Mouse (Mus musculus): Measurements from ENCODE around the gene Olfr74.
"Not testable (repeated sequence)": the region's sequence is repeated elsewhere in the genome, so short reads cannot be mapped to it uniquely, and the experiment has no call there.

The Olfr74 gene

DNA sequence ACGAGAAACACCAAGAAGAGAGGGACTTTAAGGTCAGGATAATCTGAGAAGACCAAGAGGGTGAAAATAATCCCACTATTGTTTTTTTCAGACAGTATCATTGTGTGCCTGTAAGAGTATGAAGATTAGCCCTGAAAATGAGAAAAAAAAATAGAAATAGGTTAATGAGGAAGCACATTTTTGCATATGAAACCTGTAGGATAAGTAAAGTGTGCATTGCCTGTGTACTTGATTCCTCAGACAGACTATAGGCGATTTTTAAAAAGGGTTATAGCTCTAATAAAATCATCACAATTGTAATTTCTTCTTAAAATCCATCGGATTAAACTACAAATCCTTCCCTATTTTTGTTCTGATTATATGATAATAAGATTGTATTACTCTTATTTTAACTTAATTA is at the start of gene Olfr74:
Gene Olfr74 (minus strand): TSS at position 101 of the 400 bp plus-strand sequence.
- DNase-seq (ENCODE audit: low read depth): no peak

DNA sequence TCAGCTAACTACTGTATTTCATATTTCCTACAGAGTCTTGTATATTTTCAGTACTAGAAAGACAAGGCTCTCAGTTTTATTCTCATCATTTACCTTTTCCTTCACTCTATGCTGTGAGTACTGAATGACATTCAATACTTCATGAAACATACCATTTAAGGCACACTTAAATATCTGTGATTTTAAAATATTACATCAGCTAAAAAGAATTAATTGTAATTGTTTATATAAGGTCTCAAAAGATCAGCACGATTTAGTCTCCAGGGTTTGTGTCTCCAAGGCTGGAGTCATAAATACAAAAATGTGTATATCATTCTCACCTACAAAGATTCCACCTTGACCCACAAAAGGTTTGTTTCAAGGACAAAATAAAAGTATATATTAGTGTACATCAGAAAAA is 48.0 kb upstream of the Olfr74 start, which contains the start of gene Olfr1161:
Gene Olfr1161 (plus strand): TSS at position 301 of the 400 bp plus-strand sequence.
- not testable (repeated sequence) for DNase-seq (ENCODE audit: low read depth)

DNA sequence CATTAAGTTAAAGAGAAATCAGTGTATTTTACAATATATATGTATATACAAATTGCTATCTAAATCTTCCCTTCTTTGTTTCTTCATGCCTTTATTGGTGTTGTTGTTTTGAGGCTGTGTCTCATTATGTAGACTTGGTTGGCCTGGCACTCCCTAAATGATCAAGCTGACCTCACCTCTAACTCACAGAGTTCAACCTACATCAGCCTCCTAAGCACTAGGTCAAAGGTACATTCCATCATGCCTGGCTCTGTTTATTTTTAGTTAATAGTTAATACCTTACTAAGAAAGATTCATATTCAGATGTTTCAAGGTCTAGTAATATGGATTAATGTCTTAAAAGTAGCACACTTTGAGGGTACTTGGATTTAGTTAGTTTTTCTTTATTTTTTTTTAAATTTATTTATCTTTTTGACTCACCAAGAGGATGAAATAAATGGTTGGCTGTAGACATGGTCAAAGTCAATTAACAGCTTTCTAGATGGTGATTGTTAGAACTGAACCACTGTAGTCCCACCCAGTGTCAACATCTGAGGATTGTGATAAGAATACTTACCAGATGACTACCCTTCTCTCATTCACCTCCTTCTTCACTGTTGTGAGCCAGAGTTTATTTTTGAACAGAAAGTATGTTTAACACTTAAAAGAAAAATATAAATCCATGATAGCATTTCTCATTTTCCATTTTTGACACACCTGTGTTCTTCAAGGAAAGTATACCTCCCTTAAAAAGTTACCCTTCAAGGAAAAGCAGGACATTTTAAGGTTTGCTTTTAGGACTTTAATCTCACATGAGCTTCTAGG is 33.3 kb upstream of the Olfr74 start, which contains the start of gene Olfr1160:
Gene Olfr1160 (minus strand): TSS at position 754 of the 804 bp plus-strand sequence.
- no peak for DNase-seq (ENCODE audit: low read depth)

DNA sequence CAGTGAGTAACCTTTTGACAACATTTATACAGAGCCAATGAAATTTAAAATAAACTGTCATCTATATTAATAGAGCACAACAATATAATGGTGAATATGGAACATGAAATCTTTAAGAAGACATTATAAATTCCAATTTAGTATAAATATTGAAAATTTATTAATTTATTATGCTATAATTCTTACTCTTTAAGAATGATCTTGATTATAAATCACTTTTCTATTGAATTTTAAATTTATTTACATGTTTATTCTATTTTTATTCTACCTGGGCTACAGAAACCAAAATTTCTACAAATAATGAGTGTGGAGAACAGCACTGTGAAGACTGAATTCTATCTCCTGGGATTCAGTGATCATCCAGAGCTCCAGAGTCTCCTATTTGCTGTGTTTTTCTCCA is 15.3 kb upstream of the Olfr74 start, which contains the start of gene Olfr1158:
Gene Olfr1158 (plus strand): TSS at position 301 of the 400 bp plus-strand sequence.
- no peak for DNase-seq (ENCODE audit: low read depth)

DNA sequence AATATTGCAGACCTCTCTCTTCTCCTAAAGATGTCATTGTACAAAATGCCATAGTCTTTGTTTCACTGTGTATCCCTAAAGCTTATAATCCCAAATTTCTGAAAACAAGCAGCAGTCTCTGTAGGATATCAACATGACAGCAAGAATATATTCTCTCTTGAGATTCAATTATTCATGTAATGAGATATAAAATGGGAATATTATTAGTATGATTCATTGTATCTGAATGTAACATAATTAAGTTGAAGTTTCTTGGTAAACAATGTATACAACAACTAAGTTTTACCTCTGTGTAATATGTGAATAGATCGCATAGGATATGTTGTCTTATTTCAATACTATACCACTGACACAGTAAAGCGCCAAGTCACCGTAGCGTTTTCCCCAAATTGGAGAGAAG is 6.3 kb downstream of the Olfr74 start, which contains the start of gene Olfr1157:
Gene Olfr1157 (minus strand): TSS at position 101 of the 400 bp plus-strand sequence.
- no peak for DNase-seq (ENCODE audit: low read depth)

DNA sequence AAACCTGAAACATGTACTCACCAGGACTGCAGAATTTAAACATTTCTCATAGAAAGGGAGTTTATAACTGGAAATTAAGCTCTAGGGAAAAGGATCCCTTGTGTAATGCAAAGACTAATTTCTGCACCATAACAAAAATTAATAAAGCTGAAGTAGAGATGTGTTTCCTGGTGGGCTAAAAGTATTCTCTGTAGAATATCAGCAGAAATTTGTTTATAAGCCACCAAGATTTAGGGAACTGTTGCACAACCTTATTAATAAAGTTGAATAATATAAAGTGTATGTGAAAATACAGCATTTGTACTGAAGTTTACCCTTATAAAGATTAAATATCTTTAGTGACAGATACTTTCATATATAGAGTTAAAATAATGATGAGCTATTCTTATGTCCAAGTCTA is 21.5 kb downstream of the Olfr74 start, which contains the start of gene Olfr1156:
Gene Olfr1156 (minus strand): TSS at position 101 of the 400 bp plus-strand sequence.
- DNase-seq (ENCODE audit: low read depth): no peak

DNA sequence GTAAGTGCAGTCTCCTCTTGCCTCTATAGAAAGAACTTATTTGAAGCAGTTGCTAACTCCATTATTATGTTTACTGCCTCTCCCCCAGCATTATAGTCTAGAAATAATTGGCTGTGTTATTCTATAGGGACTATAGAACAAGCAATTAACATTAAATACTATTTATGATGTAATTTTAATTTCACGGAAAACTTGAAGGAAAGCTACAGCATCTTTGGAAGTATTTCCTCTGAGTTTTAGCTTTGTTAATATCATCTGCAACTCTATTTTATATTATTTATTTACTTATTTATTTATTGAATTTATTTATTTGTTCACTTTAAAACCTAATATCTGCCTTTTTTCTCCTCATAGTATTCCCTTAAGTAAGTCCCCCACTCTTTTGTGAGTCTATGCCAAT is 29.4 kb downstream of the Olfr74 start, which contains the start of gene Olfr1155:
Gene Olfr1155 (minus strand): TSS at position 101 of the 400 bp plus-strand sequence.
- no peak for DNase-seq (ENCODE audit: low read depth)
